Mouse (Mus musculus): ENCODE data around the gene Zfp961.
"Not testable (repeated sequence)": the region's sequence is repeated elsewhere in the genome, so short reads cannot be mapped to it uniquely, and the experiment has no call there.

Zfp961 gene

DNA sequence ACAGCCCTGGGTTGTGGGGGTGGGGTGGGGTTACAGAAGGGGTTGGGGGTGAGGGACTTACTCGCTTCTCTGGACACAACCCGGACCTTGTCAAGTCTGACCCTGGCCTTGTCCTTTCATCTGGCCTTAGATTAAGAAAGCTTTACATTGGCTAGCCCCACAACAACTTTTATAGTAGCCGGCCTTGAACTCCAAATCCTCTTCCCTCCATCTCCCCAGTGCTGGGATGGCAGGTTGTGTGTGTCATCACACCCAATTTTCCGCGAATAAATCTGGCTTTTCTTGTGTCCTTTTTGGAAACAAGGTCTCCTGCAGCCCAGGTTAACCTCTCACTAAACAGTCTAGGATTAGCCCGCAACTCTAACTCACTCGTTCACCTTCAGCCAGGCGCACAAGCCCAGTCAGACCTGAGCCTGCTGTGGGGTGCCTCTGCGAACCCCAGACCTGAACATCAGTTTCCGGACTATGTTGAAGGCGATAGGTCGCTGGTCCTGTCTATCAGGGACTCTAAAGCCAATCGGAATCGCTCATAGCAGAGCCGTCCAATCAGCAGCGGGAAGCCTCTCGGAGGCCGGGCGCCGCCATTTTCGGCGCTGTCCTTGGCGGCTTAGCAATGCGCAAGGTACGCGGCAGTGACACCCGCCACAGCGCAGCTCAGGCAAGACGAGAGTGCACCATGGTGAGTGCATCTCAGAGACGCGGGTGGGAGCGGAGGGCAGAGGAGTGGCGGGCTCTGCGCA, at the start of gene Zfp961:
Gene Zfp961 (plus strand): TSS at position 557 of the 740 bp plus-strand sequence.
- DNase-seq (ENCODE audit: extremely low spot score): peak; percentile 91

DNA sequence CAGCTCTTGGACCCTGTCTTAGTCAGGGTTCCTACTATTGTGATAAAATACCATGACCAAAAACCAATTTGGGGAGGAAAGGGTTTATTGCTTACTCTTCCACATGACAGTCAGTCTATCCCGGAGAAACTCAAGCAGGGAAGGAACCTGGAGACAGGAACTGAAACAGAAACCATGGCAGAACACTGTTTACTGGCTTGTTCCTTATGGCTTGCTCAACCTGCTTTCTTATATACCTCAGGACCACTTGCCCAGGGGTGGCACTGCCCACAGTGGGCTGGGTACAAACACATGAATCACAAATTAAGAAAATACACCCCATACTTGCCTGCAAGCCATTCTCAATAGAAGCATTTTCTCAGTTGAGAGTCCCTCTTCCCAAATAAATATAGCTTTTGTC, 47.8 kb upstream of the Zfp961 start:
- not testable (repeated sequence) for DNase-seq (ENCODE audit: extremely low spot score)

DNA sequence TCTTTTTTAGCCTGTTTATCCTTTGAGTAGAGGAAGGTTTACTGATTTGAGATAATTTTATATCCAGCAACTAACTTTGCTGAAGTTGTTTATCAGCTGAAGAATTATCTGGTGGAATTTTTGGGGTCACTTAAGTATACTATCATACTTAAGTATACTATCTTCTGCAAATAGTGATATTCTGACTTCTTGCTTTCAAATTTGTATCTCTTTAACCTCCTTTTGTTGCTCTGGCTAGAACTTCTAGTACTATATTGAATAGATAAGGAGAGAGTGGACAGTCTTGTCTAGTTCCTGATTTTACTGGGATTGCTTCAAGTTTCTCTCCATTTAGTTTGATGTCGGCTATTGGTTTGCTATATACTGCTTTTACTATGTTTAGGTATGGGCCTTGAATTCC, 44.0 kb upstream of the Zfp961 start:
- no peak for DNase-seq (ENCODE audit: extremely low spot score)

DNA sequence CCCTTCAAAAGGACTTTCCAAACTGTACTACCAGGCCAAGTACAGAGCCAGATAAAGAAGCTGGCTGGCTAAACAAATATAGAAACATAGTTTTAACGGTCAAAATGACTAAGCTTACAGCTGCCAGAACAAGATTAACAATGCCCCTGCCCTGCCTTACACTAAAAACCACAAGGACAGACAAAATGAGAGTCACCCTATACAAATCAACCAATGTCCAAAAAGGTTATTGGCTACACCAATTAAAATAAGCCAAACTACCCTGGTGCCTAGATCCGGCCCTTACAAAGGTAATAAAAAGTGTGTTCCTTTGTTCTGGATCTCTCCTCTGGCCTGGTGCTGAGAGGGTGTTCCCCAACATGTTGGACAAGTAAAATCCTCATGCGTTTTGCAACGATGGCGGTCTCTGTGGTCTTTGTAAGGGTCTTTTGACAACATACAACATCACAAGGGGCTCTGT, 43.0 kb upstream of the Zfp961 start:
- no peak for DNase-seq (ENCODE audit: extremely low spot score)

DNA sequence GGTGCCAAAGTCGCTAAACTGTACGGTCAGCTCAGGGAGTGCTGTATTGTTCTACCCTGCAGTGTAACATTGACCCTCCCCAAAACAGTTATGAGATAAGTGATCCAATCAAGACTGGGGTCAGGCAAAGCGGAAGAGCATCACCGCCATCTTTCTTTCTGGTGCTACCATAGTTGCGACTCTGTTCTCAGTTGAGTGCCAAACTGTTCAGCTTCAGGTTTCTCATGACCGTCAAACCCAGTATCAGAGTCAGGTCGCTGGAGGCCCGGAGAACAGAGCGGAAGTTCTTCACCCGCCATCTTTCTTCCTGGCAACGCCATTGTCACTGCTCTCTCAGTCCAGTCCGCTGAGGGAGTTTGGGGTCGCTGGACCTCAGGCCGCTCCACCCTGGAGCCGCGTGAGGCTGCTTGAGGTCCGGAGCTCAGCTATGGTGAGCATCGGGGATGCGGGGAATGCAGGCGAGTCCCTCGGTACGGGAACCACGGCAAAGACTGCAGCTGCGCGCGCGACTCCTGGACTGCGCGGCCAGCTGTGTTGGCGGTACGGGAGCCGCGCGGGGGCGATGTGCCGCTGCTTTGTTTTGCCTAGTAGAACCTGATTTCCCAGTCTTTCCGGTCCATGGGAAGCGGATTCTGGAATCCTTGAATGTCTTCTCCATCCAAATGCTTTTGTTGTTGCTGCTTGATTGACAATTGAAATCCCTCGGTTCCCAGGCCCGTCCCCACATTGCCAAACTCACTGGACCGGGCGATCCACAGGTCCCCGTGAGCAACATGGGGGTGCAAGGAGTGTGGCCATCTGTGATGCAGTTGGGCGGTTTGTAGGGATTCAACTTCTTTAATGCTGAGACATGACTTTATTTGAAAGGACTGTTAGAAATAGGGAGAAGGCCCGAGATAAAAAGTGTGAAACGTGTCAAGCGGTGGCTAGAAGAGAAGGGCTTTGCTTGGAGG, 42.3 kb upstream of the Zfp961 start, which contains the start of the genes Zfp882 and Zfp617:
Gene Zfp882 (plus strand): TSS at position 300 of the 953 bp plus-strand sequence.
Gene Zfp617 (plus strand): TSS at position 327 of the 953 bp plus-strand sequence.
- DNase-seq (ENCODE audit: extremely low spot score): peak; percentile 89

DNA sequence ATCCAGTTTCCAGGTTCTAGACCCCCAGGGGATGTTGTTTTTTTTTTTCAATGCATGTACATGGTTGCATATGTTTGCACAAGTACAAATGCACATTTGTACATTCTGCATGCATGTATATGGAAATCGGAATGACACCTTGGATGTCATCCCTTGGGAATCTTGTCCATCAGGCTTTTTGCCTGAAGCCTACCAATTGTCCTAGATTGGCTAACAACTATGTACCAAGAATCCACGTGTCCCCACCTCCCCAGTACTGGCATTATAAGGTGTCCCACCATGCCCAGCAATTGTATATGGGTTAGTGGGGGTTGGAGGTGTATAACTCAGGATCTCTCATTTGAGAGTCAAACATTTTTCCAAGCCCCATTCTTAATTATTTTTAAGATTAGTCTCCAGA, 38.6 kb upstream of the Zfp961 start:
- DNase-seq (ENCODE audit: extremely low spot score): no peak

DNA sequence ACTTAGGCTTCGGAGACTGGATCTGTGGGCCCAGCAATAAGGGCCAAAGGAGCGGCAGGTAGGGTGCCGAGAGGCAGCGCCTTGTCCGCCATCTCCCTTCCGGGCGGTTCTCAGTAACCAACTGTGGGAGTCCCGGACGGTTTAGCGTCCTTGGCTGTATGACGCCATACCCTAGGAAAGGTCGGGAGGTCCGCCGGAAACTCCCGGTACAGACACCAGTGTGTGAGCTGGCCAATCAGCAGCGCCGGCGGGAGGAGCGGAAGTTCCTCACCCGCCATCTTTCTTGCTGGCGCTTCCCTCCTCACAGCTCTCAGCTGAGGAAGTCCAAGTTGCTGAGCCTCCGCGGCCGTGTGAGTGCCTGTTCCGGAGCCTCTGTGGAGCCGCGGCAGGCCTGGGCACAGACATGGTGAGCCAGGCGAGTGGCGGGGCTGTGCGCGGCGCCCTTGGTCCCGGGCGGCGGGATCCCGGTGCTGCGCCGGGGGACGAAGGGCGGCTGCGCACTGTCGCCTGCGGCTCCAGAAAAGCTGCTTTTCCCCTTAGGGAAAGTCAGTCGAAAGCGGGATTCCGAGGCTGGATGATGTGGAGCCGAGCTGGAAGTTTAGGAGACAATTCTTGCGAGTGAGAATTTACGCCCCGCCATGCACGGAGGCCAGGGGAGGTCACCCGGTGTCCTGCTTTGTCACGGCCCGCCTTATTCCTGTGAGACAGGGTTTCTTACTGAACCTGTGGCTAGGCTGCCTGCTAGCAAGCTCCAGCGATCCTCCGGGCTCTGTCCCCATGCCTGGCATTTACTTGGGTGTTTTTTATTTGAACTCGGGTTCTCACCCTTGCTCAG, 28.1 kb upstream of the Zfp961 start:
- peak; percentile 89 for DNase-seq (ENCODE audit: extremely low spot score)

DNA sequence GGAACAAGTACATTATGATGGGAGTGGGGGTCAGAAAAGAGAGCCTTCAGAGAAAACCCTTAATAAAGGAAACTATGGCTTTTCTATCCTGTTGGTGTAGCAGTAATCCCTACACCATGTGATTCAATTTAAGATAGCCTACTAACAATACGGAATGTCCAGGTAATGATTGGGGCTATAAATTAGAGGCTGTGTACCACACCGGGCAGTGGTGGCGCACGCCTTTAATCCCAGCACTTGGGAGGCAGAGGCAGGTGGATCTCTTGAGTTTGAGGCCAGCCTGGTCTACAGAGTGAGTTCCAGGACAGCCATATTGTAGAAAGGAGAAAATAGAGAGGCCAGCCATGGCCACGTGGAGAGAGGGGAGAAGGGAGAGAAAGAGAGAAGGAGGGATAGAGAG, 25.0 kb upstream of the Zfp961 start:
- no peak for DNase-seq (ENCODE audit: extremely low spot score)

DNA sequence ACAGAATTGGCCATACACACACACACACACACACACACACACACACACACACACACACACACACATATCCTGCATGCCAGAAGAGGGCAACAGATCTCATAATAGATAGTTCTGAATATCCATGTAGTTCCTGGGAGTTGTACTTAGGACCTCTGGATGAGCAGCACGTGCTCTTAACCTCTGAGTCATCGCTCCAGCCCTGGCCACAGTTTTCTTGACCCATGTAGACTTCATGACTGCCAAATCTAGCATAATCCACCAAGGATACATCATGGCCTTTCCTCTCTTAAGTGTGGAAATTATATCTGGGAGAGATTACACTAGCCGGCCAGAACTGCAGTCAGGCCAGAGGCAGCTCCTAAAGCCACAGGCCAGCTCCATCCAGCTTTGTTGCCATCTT, 24.3 kb upstream of the Zfp961 start:
- DNase-seq (ENCODE audit: extremely low spot score): no peak

DNA sequence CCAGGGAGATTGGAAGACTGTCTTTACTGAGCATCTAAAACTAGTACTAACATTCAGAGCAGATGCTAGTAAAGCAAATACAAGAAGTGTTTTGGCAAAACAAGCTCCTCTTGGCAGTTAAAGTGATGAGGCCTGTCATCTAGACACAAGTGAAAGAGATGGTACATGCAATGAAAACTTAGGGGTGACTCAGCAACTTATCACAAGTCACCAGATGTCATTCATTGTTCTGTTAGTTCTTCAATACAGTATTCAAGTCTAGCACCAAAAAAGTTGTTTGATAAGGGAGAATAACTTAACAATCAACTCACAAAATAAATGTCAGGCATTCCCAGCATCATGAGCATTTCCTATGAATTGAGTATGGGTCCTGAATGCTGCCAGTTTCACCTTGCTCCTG, 23.1 kb upstream of the Zfp961 start:
- no peak for DNase-seq (ENCODE audit: extremely low spot score)

DNA sequence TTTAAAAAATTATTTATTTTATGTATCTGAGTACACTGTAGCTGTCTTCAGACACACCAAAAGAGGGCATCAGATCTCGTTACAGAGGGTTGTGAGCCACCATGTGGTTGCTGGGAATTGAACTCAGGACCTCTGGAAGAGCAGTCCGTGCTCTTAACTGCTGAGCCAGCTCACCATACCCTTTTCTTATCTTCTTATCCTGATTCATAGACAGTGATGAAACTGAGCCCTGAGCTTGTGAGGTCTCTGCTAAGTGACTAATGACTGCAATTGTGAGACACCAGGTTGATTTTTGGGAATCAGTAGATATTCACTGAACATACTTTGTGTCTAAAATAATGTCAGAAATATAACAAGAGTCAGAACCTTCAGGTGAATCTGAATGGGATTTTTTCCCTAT, 12.8 kb upstream of the Zfp961 start:
- DNase-seq (ENCODE audit: extremely low spot score): not testable (repeated sequence)

DNA sequence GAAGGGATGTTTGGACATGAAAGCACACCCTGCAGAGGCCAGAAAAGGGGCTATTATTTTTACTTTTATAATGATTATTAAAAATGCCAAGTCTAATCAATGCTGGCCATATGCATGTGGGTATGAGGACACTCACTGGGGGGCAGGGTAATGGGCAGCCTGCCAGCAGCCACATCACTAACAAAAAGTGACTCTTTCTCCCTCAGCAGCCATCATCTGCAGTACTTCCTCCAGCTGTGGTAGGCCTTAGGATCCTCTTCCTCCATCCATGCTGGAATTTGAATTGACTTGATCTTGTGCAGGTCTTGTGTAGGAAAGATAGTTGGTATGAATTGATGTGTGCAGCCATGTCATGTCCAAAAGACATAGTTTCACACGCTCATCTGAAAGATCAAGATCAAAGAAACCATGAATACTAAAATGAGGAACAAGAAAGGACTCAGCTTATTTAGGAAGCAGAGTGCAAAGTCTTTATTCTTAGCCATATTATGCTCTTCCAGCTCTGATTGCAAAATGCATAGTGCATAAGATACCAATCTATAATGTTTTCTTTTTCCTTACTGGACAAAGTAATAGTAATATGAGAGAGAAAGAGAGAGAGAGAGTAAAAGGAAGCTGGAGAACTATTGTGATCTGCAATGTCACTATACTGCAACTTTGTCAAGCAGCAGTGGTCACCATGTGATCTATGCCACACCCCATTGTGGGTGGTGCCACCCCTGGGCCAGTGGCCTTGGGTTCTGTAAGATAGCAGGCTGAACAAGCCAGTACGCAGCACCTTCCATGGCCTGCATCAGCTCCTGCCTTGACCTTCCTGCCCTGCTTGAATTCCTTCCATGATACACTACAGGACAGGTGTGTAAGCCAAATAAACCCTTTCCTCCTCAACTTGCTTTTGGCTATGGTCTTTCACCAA, 10.3 kb upstream of the Zfp961 start:
- no peak for DNase-seq (ENCODE audit: extremely low spot score)

DNA sequence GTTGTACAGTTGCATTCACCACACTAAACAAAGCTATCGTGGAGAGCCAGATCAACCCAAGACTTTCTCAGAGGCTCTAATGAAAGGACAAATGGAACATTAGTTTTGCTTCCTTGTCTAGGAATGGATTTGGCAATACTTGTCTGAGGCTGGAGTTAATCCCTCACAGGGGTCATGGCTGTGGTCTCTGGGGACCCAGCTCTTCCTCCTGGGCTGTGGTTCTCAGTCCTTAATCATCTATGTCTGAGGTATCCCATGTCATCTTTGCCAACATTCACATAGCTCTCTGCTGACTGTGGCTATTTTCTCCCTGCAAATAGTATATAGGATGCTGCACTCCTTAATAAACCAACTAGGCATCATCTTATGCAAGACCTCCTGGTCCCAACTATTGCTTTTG, 9.1 kb upstream of the Zfp961 start:
- DNase-seq (ENCODE audit: extremely low spot score): no peak

DNA sequence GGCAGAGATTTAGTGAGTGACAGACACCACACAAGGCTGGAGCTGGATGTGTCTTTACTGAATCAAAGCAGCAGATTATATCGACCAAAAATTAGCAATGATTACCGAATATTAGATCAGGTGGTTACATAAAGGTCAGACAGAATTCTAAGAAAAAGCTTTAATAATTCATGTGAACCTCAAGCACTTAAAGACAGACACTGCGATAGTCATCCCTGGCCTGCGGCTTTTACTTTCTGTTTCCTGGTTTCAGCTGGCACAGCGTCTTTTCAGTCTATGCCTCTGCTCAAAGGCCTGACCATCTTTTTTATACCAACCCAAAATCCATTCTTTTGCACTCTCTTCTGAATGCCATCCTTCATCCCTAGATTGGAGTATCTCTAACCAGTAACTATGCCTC, 2.2 kb upstream of the Zfp961 start:
- no peak for DNase-seq (ENCODE audit: extremely low spot score)

DNA sequence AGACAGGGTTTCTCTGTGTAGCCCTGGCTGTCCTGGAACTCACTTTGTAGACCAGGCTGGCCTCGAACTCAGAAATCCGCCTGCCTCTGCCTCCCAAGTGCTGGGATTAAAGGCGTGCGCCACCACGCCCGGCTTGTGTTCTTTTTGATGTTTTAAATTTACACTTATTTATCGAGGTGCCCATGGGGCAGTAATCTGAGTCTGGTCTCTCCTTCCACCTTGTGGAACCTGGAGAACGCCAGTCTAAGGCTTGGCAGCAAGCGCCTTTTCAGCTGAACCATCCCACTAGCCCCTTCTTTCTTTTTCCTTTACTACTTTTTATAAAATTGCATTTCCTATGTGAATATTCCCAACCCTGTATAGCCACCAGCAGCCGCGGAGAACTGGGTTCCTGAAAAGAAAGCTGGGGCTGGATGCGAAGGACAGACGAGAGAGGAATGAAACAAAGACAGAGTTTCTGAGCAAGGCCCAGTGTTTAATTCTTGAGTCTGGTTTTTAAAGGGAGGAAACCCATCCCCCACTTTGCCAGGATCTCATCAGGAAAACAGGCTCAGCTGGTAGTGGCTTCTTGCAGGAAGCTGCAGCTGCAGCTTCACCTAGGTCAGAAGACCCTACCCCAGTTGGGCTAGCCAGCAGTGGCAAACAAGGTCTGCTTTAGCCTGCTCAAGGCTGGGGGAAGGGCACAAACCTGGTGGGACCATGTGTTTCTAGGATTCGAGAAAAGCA, 761 bp downstream of the Zfp961 start:
- DNase-seq (ENCODE audit: extremely low spot score): peak; percentile 7

DNA sequence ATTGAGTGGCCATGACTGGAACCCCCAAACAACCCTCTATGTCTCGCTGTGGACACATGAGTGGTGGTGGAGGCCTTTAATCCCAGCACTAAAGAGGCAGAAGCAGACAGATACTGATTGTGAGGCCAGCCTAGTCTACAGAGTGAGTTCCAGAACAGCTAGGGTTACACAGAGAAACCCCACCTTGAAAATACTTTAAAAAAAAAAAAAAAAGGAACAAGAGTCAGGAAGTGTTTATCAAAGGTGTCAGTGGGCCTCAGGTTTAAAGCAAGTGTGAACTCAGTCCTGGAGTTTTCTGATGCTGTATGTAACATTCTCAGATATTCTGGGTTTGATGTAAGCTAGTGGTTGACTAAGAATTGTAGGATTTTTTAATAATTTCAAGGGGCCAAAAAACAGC, 1.7 kb downstream of the Zfp961 start:
- DNase-seq (ENCODE audit: extremely low spot score): no peak

DNA sequence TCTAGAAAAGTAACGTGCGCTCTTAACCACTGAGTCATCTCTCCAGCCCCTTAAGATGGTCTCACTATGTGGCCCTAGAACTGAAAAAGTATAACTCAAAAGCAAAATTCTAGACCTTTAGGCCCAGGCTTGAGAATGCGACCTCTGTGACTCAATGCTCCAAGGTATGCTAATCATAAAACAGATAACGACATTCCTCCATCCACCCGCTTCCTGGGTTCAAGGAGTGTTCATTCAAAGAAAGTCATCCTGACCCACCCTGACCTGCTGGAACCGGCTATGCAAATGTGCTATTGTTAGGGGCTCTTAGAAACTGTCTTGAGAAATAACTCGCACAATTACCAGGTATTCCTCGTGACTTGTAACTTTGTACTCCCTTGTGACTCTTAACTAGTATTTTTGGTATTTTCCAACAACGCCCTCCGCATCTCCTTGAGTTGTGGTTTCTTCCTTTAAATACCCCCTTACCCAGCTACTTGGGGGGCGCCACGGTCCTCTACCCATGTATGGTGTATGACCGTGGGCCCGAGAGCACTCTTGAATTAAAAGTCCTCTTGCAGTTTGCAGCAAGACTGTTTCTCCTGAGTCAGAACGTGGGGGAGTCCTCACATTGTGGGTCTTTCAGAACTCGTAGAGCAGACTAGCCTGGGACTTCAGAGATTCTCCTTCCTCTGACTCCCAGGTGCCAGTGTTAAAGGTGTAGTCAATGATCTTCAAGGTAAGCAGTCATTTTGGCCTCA, 2.3 kb downstream of the Zfp961 start:
- not testable (repeated sequence) for DNase-seq (ENCODE audit: extremely low spot score)

DNA sequence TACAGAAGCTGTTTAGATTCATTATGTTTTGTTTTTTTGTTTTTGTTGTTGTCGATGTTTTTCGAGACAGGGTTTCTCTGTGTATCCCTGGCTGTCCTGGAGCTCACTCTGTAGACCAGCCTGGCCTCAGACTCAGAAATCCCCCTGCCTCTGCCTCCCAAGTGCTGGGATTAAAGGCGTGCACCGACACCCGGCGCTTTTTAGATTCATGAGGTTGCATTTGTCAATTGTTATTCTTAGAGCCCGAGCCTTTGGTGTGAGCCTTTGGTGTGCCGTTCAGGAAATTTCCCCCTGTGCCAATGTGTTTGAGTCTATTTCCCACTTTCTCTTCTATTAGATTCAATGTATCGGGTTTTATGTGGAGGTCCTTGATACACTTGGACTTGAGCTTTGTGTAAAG, 3.8 kb downstream of the Zfp961 start:
- no peak for DNase-seq (ENCODE audit: extremely low spot score)

DNA sequence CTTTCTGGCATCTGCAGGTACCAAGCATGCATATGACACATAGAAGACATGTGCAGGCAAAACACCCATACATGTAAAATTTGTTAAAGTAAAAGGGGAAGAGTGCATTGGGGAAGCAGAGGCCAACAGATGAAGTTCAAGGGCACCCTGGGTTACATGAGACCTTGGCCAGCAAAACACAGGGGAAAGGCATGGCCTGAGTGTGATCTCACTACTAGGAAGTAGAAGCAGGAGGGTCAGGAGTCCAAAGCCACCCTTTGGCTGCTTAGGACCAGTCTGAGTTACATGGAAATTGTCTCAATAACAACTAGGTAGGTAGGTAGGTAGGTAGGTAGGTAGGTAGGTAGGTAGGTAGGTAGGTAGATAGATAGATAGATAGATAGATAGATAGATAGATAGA, 9.6 kb downstream of the Zfp961 start:
- no peak for DNase-seq (ENCODE audit: extremely low spot score)

Measured in embryo, embryonic 9.5 days (tissue).